Mouse (Mus musculus) mature B cell (primary cell): ENCODE measurements around the gene Scaf8.

Experiments used
- in situ Hi-C: fragments of 300-500 bp; cut with MboI; formaldehyde crosslinking; loops from 2 replicates; pipeline ENCODE4 v1.14.3; 2019

Scaf8 gene

DNA sequence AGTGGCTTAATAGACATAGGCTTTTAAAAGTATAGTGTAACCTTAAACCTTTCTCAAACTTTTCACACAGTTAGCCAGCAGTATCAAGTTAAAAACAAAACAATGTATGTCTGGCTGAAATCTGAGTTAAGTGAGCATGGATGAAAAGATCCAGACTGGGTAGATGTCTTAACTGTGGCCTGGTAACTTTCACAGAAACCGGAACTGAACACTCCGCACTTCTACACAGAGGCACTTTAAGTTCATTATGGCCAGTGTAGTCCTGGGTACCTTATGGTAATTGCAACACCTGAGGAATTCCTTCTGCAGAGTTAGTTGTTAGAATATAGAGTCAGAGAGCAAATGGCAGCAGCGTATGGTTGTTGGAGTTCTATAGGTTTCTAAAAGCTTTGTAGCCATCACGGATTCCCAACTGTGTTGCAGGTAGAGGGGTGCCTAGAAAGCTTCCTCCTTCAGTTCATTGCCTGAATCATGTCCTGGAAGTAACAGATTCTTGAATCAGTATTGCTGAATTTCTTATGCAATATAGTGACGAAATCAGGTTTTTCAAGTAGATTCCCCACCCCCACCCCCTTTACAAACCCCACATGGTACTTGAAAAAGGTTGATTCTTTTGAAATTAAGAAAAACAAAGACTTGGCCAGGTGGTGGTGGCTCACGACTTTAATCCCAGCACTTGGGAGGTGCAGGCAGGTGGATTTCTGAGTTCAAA is 92.9 kb downstream of the Scaf8 start:
- in situ Hi-C loops = no loop called here

- in situ Hi-C loops = no loop called here
Measured at GRCm38 (mm10) chr17:3208471-3208870, 93.7 kb downstream of the Scaf8 start.

- in situ Hi-C loops = no loop called here
Measured at GRCm38 (mm10) chr17:3209581-3209980, 94.8 kb downstream of the Scaf8 start.

GRCm38 (mm10) chr17:3210134-3210533 is 95.4 kb downstream of the Scaf8 start:
- in situ Hi-C loops = loop anchor here (10.0 kb wide), 1 partner anchor 105 kb away; no protein-coding TSS in a partner anchor

DNA sequence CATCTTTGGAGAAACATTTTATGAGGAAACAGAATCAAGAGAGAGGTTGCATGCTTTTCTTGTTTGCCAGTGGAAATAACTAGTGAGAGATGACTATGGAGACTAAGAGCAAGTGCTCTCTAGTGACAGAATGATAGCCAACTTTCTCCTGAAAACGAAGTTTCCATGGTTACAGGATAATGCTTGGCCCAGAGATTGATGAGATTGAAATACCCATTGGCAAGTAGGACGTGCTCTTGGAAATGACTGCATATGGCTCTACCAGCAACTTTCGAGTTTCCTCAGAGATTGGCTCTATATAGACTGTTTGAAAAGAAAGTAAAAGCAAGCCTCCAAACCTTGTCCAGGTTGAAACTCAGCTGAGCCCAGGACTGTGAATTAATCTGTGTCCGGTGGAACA is 97.3 kb downstream of the Scaf8 start:
- in situ Hi-C loops = loop anchor here (10.0 kb wide), 1 partner anchor 107 kb away; no protein-coding TSS in a partner anchor

- in situ Hi-C loops = loop anchor here (10.0 kb wide), 1 partner anchor 108 kb away; no protein-coding TSS in a partner anchor
Measured at GRCm38 (mm10) chr17:3212886-3213285, 98.1 kb downstream of the Scaf8 start.

DNA sequence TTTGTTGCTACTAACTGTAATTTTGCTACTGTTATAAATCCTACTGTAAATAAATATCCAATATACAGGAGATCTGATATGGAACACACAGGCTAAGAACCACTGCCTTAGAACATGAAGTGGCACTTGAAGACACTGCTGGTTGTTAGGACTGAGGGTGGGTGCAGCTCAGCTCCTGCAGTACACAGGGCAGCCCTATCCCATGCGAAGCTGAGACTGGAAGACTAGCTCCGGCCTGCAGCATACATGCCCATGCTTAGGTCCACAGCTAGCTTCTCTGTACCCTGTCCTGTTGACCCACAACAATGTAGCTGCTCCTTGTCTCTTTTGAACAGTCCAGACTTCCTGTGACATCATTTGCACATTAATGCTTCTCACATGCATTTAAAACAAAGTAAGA is 100.1 kb downstream of the Scaf8 start:
- in situ Hi-C loops = loop anchor here (10.0 kb wide), 1 partner anchor 110 kb away; no protein-coding TSS in a partner anchor

DNA sequence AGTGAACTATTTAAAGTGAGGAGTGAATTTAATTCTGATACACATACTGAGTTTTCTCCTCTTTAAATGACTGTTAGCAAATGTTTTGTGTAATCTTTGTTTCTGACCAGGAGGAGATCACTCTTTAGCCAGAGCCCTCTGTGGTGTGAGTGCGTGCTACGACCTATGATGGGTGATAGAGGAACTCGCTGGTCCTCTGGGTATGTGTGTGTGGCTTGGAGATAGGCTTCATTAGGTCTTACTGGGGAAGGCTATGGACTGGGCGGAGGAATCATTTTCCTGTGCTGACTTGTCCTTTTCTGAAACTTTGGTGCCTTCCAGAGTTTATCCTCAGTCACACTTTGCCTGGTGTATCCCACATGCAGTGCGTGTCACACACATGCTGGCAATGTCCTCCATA is 102.3 kb downstream of the Scaf8 start:
- in situ Hi-C loops = loop anchor here (10.0 kb wide), 1 partner anchor 112 kb away; no protein-coding TSS in a partner anchor

- in situ Hi-C loops = loop anchor here (10.0 kb wide), 1 partner anchor 114 kb away; no protein-coding TSS in a partner anchor
Measured at GRCm38 (mm10) chr17:3218364-3218763, 103.6 kb downstream of the Scaf8 start.

DNA sequence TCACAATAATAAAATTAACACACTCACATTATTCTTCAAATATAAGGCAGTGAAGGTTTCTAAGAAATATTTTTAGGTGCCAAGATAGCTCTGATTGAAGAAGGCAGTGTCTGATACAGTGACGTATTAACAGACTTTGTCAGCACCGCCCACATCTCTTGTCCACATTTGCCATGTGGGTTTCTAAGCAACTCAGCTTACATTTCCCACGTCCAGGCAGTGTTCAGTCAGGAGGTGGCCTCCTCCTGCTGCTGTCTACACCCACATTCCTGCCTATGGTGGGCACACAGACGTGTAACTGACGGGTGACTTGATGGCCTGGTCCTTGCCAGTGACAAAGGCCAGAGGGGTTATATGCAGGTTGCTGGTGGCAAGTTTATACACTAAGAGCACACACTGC is 104.1 kb downstream of the Scaf8 start:
- in situ Hi-C loops = loop anchor here (10.0 kb wide), 1 partner anchor 114 kb away; no protein-coding TSS in a partner anchor

DNA sequence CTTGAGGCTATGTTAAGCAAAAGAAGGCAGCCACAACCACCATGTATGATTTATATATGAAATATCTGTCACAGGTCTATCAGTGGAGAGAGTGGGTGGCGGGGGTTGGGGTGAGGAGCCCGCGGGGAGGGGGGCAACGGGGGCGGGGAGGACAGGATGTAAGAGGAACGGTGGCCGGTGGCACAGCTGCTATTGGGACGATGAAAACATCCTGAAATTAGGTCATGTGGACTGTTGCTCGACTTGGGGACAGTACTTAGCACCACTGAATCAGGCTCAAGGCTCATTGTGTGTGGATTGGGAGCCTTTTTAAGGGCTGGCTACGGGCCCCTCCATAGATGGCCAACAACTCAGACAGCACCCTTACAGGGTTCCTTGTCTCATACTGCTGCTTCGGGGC is 105.4 kb downstream of the Scaf8 start:
- in situ Hi-C loops = no loop called here

DNA sequence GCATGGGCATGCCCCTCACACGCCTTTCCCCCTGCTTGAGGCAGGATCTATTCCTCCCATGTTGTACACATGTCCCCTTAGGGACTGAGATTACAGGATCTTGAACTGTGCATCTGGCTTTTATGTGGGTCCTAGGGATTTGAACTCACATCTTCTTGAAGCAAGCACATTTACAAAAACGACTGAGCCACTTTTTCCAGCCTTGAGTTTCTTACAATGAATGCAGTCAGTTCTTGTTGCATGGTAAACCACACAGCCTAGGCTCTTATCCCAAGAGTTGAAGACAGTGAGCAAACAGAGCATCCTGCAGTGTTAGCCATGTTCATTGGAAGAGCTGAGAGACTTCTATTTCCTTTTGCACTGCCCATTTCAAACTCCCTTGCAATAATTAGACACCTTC is 108.3 kb downstream of the Scaf8 start:
- in situ Hi-C loops = no loop called here

GRCm38 (mm10) chr17:3223721-3224120 is 108.9 kb downstream of the Scaf8 start:
- in situ Hi-C loops = no loop called here

- in situ Hi-C loops = no loop called here
Measured at GRCm38 (mm10) chr17:3224383-3225106, 109.8 kb downstream of the Scaf8 start.

GRCm38 (mm10) chr17:3230231-3231000 is 115.6 kb downstream of the Scaf8 start:
- in situ Hi-C loops = no loop called here

DNA sequence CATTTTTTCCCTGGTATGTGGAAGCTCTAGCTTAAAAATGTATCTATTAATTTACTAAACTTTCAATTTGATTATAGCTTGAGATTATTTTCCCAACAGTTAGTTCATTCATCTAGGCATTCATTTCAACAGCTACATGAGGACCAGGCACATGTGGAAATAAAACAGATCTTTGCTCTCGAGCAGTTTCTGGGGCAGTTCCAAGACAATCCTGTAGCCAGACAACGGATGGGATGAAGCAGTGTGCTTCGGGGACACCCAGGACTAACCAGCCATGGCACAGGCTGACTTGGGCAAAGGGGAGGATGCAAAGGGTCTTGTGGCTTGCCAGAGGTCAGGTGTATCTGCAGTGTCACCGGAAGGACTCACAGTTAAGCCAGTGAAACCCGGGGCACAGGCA is 117.9 kb downstream of the Scaf8 start:
- in situ Hi-C loops = no loop called here

GRCm38 (mm10) chr17:3243672-3244071 is 128.9 kb downstream of the Scaf8 start:
- in situ Hi-C loops = no loop called here

GRCm38 (mm10) chr17:3244881-3245739 is 130.3 kb downstream of the Scaf8 start:
- in situ Hi-C loops = no loop called here

GRCm38 (mm10) chr17:3246665-3247370 is 132.0 kb downstream of the Scaf8 start:
- in situ Hi-C loops = no loop called here
